Mouse (Mus musculus): ENCODE results near the gene Sorbs2.

The Sorbs2 gene

GRCm38 (mm10) chr8:45677854-45678241 lies 170.3 kb downstream of the Sorbs2 start:
- no peak for DNase-seq (ENCODE audit: low spot score in 2 of 2)

GRCm38 (mm10) chr8:45681171-45681570 lies 173.6 kb downstream of the Sorbs2 start:
- no peak for DNase-seq (ENCODE audit: low spot score in 2 of 2)

GRCm38 (mm10) chr8:45682845-45683383 lies 175.3 kb downstream of the Sorbs2 start:
- DNase-seq (ENCODE audit: low spot score in 2 of 2): no peak

GRCm38 (mm10) chr8:45687942-45688695 lies 180.5 kb downstream of the Sorbs2 start:
- DNase-seq (ENCODE audit: low spot score in 2 of 2): no peak

GRCm38 (mm10) chr8:45689611-45690207 lies 182.1 kb downstream of the Sorbs2 start:
- no peak for DNase-seq (ENCODE audit: low spot score in 2 of 2)

- DNase-seq (ENCODE audit: low spot score in 2 of 2): no peak
These were observed 192.5 kb downstream of the Sorbs2 start for GRCm38 (mm10) chr8:45700100-45700499.

- no peak for DNase-seq (ENCODE audit: low spot score in 2 of 2)
These were observed 196.1 kb downstream of the Sorbs2 start for GRCm38 (mm10) chr8:45703700-45704101.

GRCm38 (mm10) chr8:45709098-45709497 lies 201.5 kb downstream of the Sorbs2 start:
- no peak for DNase-seq (ENCODE audit: low spot score in 2 of 2)

GRCm38 (mm10) chr8:45709734-45710133 lies 202.1 kb downstream of the Sorbs2 start:
- no peak for DNase-seq (ENCODE audit: low spot score in 2 of 2)

- no peak for DNase-seq (ENCODE audit: low spot score in 2 of 2)
These were observed 205.0 kb downstream of the Sorbs2 start for GRCm38 (mm10) chr8:45712610-45713009.

GRCm38 (mm10) chr8:45714806-45715205 lies 207.2 kb downstream of the Sorbs2 start:
- no peak for DNase-seq (ENCODE audit: low spot score in 2 of 2)

- peak; percentile 28 to 36 for DNase-seq (ENCODE audit: low spot score in 2 of 2)
These were observed 207.9 kb downstream of the Sorbs2 start for GRCm38 (mm10) chr8:45715330-45716027.

GRCm38 (mm10) chr8:45719776-45720175 lies 212.2 kb downstream of the Sorbs2 start:
- no peak for DNase-seq (ENCODE audit: low spot score in 2 of 2)

GRCm38 (mm10) chr8:45724204-45724603 lies 216.6 kb downstream of the Sorbs2 start:
- no peak for DNase-seq (ENCODE audit: low spot score in 2 of 2)

GRCm38 (mm10) chr8:45725321-45725720 lies 217.7 kb downstream of the Sorbs2 start:
- DNase-seq (ENCODE audit: low spot score in 2 of 2): no peak

- no peak for DNase-seq (ENCODE audit: low spot score in 2 of 2)
These were observed 222.3 kb downstream of the Sorbs2 start for GRCm38 (mm10) chr8:45729850-45730382.

- no peak for DNase-seq (ENCODE audit: low spot score in 2 of 2)
These were observed 223.2 kb downstream of the Sorbs2 start for GRCm38 (mm10) chr8:45730795-45731194.

- no peak for DNase-seq (ENCODE audit: low spot score in 2 of 2)
These were observed 226.5 kb downstream of the Sorbs2 start for GRCm38 (mm10) chr8:45734071-45734470.

GRCm38 (mm10) chr8:45737266-45737665 lies 229.7 kb downstream of the Sorbs2 start:
- no peak for DNase-seq (ENCODE audit: low spot score in 2 of 2)

- DNase-seq (ENCODE audit: low spot score in 2 of 2): no peak
These were observed 235.7 kb downstream of the Sorbs2 start for GRCm38 (mm10) chr8:45743326-45743725.

- no peak for DNase-seq (ENCODE audit: low spot score in 2 of 2)
These were observed 236.2 kb downstream of the Sorbs2 start for GRCm38 (mm10) chr8:45743739-45744138.
